Mouse (Mus musculus): ENCODE results near the gene Qrfp. TPM values are rescaled to one million over a fixed set of nuclear protein-coding genes. Genes with fewer than 3 reads are reported as not detected.

The Qrfp gene
- polyA plus RNA-seq, 1 experiment from 2014 or later, result 0.12 TPM

DNA sequence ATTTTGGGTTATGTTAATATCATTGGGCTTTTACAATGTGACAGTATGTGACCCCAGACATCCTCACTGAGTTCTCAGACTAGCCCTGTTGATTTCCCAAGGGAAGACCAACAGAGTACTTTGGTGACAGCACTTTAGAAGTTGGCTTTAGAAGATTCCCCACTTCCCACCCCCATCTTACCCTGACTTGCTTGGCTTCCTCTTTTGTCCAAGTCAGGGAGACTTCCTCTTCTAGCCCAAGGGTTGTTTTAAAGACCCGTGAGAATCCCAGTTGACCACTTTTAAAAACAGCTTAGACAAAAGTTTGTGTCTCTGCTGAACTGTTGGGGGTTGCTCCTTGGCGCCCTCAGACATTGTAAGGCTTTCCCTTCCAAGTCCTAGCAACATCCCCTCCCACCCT is 47.1 kb downstream of the Qrfp start:
- Histone ChIP-seq H3K27ac (no peak overlapping the region), H3K4me1 (replicated peaks) (peaks cover 62% of the 10 kb centered on the region), H3K4me3 (replicated peaks) (no peak overlapping the region), H3K27me3 (no peaks in the 10 kb centered on the region), H3K4me2 (replicated peaks) (peak overlapping the region; percentile 23), H3K9me3 (no peaks in the 10 kb centered on the region), H3K36me3 (no peaks in the 10 kb centered on the region), H3K9ac (replicated peaks) (no peak overlapping the region)
- no peak for ATAC-seq
- 15% methylated on average over 2 of the region's 2 CpGs for WGBS

GRCm38 (mm10) chr2:31762853-31763252 is 47.5 kb downstream of the Qrfp start:
- no peak overlapping the region; the same call in 1 of the 2 replicates for H3K27ac ChIP-seq
- peak overlapping the region; percentile 23 for H3K4me2 ChIP-seq (replicated peaks)
- H3K27me3 ChIP-seq, result no peaks in the 10 kb centered on the region
- no peaks in the 10 kb centered on the region for H3K9me3 ChIP-seq
- no peak overlapping the region for H3K9ac ChIP-seq (replicated peaks)
- WGBS, result 4% methylated on average over 2 of the region's 2 CpGs
- peaks cover 59% of the 10 kb centered on the region for H3K4me1 ChIP-seq (replicated peaks)
- ATAC-seq, result no peak
- no peaks in the 10 kb centered on the region for H3K36me3 ChIP-seq
- no peak overlapping the region for H3K4me3 ChIP-seq (replicated peaks)

- no peaks in the 10 kb centered on the region for H3K9me3 ChIP-seq
- H3K4me2 ChIP-seq (replicated peaks), result peak overlapping the region; percentile 92
- H3K4me1 ChIP-seq (replicated peaks), result peaks cover 53% of the 10 kb centered on the region
- WGBS, result 33% methylated on average over 3 of the region's 3 CpGs
- H3K27me3 ChIP-seq, result no peaks in the 10 kb centered on the region
- H3K9ac ChIP-seq (replicated peaks), result peak overlapping the region; percentile 88; the same call in 1 of the 2 replicates
- no peak overlapping the region for H3K27ac ChIP-seq
- ATAC-seq, result no peak
- H3K4me3 ChIP-seq (replicated peaks), result peak overlapping the region; percentile 80; the same call in 1 of the 2 replicates
- no peaks in the 10 kb centered on the region for H3K36me3 ChIP-seq
These were observed 48.2 kb downstream of the Qrfp start for GRCm38 (mm10) chr2:31762155-31762554.

GRCm38 (mm10) chr2:31761585-31761984 is 48.8 kb downstream of the Qrfp start:
- Histone ChIP-seq H3K36me3 (no peaks in the 10 kb centered on the region), H3K27ac (0 out of 2 replicates have a peak overlapping the region, but pooled peaks have one; percentile 26), H3K4me1 (replicated peaks) (peaks cover 51% of the 10 kb centered on the region), H3K9ac (replicated peaks) (peak overlapping the region; percentile 88), H3K4me2 (replicated peaks) (peak overlapping the region; percentile 92), H3K27me3 (no peaks in the 10 kb centered on the region), H3K9me3 (no peaks in the 10 kb centered on the region), H3K4me3 (replicated peaks) (peak overlapping the region; percentile 80)
- ATAC-seq, result no peak
- WGBS, result 7% methylated on average over 4 of the region's 4 CpGs

DNA sequence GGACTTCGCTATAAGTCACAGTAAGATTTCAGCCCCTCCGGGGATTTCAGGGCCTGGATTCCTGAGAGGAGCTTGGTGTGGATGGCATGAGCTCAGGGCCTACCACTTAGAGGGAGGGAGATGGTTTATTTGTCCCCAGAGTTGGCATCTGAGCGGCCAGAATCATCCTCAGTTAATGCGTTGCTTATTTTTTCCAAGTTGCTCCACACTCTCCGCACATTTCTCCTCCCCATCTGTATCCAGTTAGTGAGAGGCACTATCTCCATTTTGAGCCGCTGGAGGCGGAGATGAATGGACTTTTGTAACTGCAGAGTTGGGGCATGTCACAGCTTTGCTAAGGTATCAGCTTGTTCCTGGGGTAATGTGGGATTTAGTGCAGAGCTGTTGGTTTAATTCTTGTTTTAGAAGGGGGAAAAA is 49.3 kb downstream of the Qrfp start:
- Histone ChIP-seq H3K36me3 (no peaks in the 10 kb centered on the region), H3K4me1 (replicated peaks) (peaks cover 51% of the 10 kb centered on the region), H3K4me3 (replicated peaks) (peak overlapping the region; percentile 80), H3K9ac (replicated peaks) (peak overlapping the region; percentile 88), H3K27me3 (no peaks in the 10 kb centered on the region), H3K27ac (no peak overlapping the region), H3K4me2 (replicated peaks) (peak overlapping the region; percentile 92), H3K9me3 (no peaks in the 10 kb centered on the region)
- ATAC-seq, result no peak
- 12% methylated on average over 7 of the region's 7 CpGs for WGBS

- peak overlapping the region; percentile 88 for H3K9ac ChIP-seq (replicated peaks)
- no peaks in the 10 kb centered on the region for H3K9me3 ChIP-seq
- H3K27me3 ChIP-seq, result no peaks in the 10 kb centered on the region
- H3K4me2 ChIP-seq (replicated peaks), result peak overlapping the region; percentile 92
- ATAC-seq, result no peak
- no peaks in the 10 kb centered on the region for H3K36me3 ChIP-seq
- 0% methylated on average over 1 of the region's 1 CpGs for WGBS
- peaks cover 46% of the 10 kb centered on the region for H3K4me1 ChIP-seq (replicated peaks)
- H3K4me3 ChIP-seq (replicated peaks), result peak overlapping the region; percentile 80
- H3K27ac ChIP-seq, result peak overlapping the region; percentile 67
These were observed 49.9 kb downstream of the Qrfp start for GRCm38 (mm10) chr2:31760486-31760885.

- H3K9me3 ChIP-seq, result no peaks in the 10 kb centered on the region
- peak overlapping the region; percentile 92 for H3K4me2 ChIP-seq (replicated peaks)
- peak overlapping the region; percentile 67 for H3K27ac ChIP-seq
- H3K9ac ChIP-seq (replicated peaks), result peak overlapping the region; percentile 88
- peak; percentile 92 for ATAC-seq
- H3K27me3 ChIP-seq, result no peaks in the 10 kb centered on the region
- under 1% methylated on average over 42 of the region's 42 CpGs for WGBS
- no peaks in the 10 kb centered on the region for H3K36me3 ChIP-seq
- H3K4me1 ChIP-seq (replicated peaks), result peaks cover 43% of the 10 kb centered on the region
- H3K4me3 ChIP-seq (replicated peaks), result peak overlapping the region; percentile 80
These were observed 50.5 kb downstream of the Qrfp start for GRCm38 (mm10) chr2:31759751-31760460.

GRCm38 (mm10) chr2:31758966-31759365 is 51.4 kb downstream of the Qrfp start:
- peaks cover 43% of the 10 kb centered on the region for H3K4me1 ChIP-seq (replicated peaks)
- no peak overlapping the region for H3K9ac ChIP-seq (replicated peaks)
- H3K4me2 ChIP-seq (replicated peaks), result peak overlapping the region; percentile 92
- peak overlapping the region; percentile 80; the same call in 1 of the 2 replicates for H3K4me3 ChIP-seq (replicated peaks)
- H3K9me3 ChIP-seq, result no peaks in the 10 kb centered on the region
- H3K27me3 ChIP-seq, result no peaks in the 10 kb centered on the region
- no peak for ATAC-seq
- H3K36me3 ChIP-seq, result no peaks in the 10 kb centered on the region
- no peak overlapping the region for H3K27ac ChIP-seq
- 90% methylated on average over 5 of the region's 5 CpGs for WGBS

GRCm38 (mm10) chr2:31757472-31757871 is 52.9 kb downstream of the Qrfp start:
- H3K4me2 ChIP-seq (replicated peaks), result no peak overlapping the region
- no peak overlapping the region for H3K4me3 ChIP-seq (replicated peaks)
- ATAC-seq, result no peak
- no peaks in the 10 kb centered on the region for H3K9me3 ChIP-seq
- H3K27ac ChIP-seq, result no peak overlapping the region
- no peaks in the 10 kb centered on the region for H3K36me3 ChIP-seq
- H3K4me1 ChIP-seq (replicated peaks), result peaks cover 31% of the 10 kb centered on the region
- H3K27me3 ChIP-seq, result no peaks in the 10 kb centered on the region
- H3K9ac ChIP-seq (replicated peaks), result no peak overlapping the region

Other genes starting within 250 kb of the Qrfp start
- gene Fubp3, start 237.9 kb downstream of the Qrfp start, polyA plus RNA-seq (2015; fragmentation: Nextera tagmentation; extraction: Ambion mirVana), result 61.5 and 65.3 TPM in 2 replicates
- 4.0 and 8.5 TPM in 2 replicates for gene Prdm12, start 170.5 kb downstream of the Qrfp start, polyA plus RNA-seq (2015; fragmentation: Nextera tagmentation; extraction: Ambion mirVana)
- 45.7 and 49.1 TPM in 2 replicates for gene Exosc2, start 139.9 kb downstream of the Qrfp start, polyA plus RNA-seq (2015; fragmentation: Nextera tagmentation; extraction: Ambion mirVana)
- 25.3 and 27.0 TPM in 2 replicates for gene Abl1, start 122.2 kb downstream of the Qrfp start, polyA plus RNA-seq (2015; fragmentation: Nextera tagmentation; extraction: Ambion mirVana)
- gene Fibcd1, start 35.4 kb upstream of the Qrfp start, polyA plus RNA-seq (2015; fragmentation: Nextera tagmentation; extraction: Ambion mirVana), result 8.4 and 11.2 TPM in 2 replicates
- 5.5 and 6.8 TPM in 2 replicates for gene Lamc3, start 76.7 kb upstream of the Qrfp start, polyA plus RNA-seq (2015; fragmentation: Nextera tagmentation; extraction: Ambion mirVana)
- gene Aif1l, start 139.6 kb upstream of the Qrfp start, polyA plus RNA-seq (2015; fragmentation: Nextera tagmentation; extraction: Ambion mirVana), result 32.1 and 32.6 TPM in 2 replicates
- 84.5 and 91.4 TPM in 2 replicates for gene Nup214, start 163.9 kb upstream of the Qrfp start, polyA plus RNA-seq (2015; fragmentation: Nextera tagmentation; extraction: Ambion mirVana)